Mouse (Mus musculus): ENCODE measurements around the gene Aldoart1.

Gene Aldoart1

DNA sequence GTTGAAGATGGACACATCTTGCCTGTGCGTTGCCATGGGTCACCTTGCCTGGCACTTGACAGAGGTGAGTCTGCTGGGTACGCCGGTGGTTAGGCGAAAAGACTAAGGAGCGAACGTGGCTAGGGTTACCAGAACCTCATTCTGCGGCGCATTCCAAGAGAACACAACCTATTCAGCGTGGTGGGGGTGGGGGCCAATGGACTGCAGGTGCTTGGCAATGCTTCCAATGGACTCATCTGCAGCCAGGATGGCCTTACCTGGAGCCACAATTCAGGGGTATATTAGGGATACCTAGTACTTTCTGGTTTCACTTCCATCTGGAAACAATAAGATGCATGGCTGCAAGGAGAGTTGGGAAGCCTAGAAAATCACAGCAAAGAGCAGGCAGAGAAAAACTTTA is at the start of gene Aldoart1:
Gene Aldoart1, minus strand, starts transcription at position 101 of the 400 bp plus-strand sequence.
- DNase-seq (ENCODE audit: low read depth in 2 of 2, low spot score in 2 of 2), result no peak

DNA sequence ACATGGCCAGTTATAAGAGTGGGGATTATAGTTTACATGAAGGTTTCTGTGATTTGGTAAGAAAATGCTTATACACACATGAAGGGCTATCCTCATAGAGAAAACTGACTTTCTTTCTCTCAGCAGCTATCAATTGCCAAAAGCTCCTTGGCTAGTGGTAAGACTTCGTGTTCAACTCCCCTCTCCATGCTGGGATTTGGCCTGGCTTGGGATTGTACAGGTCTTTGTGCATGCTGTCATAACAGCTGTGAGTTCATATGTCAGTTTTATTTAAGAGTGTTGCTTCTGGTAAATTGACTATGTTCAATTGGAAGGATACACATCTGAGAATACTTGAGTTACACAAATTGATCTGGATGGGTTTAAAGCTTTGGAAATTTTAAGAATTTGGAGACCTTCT is 49.1 kb upstream of the Aldoart1 start:
- DNase-seq (ENCODE audit: low read depth in 2 of 2, low spot score in 2 of 2), result no peak

DNA sequence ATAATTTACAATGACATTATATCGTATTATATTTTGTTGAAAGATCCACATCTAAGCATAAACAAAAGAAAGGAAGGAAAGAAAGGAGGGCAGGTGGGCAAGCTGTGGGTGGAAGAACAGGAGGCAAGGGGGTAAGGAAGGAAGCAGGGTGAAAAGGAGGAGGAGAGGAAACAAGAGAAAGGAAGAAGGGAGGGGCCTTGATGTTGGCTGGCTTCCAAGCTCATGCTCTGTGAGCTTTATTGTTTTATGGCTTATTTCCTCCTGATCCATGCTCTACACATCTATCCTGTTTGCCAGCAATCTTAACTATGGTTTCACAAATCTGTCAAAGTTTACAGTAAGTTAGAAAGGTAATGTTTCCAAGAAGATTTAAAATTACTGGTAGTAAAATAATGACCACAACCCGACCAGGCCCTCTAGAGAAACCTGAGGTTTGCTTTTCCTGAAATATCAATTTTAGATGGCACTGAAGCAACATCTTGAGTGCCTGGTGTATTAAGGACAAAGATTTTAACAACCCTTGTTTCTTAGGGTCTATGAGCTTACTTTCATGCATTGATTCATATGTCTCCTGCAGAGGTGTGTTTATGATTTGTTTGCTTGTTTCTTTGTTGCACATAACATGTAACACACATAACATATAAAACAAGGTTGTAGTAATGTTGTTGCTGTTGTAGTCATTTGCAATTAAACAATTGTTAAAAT is 13.1 kb upstream of the Aldoart1 start:
- no peak for DNase-seq (ENCODE audit: low read depth in 2 of 2, low spot score in 2 of 2)

DNA sequence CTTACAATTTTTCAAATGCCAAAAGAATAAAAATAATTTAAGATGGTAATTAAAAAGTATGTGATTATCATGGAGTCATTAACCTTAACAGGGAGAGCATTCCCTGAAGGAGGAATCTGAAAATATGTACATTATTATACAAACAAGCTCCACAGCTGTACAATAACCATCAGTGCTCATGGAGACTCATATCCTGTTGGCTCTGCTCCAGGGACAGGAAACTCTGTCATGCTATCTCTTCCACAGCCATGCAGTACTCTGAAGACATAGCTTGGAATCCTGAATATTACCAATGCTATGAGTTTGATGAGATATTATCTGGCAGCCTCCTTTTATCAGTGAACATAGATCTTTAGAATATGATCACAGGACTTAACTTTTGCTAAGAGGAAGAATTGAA is 8.2 kb downstream of the Aldoart1 start:
- no peak for DNase-seq (ENCODE audit: low read depth in 2 of 2, low spot score in 2 of 2)

DNA sequence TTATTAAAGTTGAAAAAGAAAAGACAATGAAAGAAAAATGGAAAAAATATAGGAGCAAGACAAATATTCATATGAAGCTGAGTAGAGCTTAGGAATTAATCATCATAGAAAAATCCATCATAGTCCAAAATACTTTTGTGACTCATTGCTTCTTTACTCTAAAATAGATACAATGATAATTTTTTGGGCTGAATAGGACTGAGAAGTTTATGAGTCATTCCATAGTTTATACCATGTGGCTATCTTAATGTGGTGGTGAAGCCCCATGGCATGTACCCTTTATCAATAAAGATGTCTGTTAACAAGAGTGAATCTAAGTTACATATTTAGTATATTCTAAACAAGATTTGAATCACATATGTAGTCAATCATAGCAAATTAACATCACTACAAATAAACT is 9.4 kb downstream of the Aldoart1 start:
- no peak for DNase-seq (ENCODE audit: low read depth in 2 of 2, low spot score in 2 of 2)

DNA sequence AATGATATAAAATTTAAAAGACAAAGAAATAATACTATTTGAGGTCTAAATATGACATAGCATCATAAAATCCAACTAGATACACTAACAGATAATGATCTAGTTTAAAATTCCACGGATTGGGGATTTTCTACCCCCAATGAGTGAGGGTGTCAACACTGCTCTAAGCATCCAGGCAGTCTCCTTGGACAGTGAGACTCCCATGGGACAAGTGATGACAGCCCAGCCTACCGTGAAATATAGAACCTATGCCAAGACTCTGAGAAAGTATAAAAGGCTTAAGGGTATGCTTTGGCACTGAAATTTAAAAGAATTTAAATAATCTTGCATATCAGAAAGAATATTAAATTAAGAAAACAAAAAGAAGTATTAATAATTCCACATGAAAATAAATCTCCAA is 16.0 kb downstream of the Aldoart1 start:
- DNase-seq (ENCODE audit: low read depth in 2 of 2, low spot score in 2 of 2), result no peak

DNA sequence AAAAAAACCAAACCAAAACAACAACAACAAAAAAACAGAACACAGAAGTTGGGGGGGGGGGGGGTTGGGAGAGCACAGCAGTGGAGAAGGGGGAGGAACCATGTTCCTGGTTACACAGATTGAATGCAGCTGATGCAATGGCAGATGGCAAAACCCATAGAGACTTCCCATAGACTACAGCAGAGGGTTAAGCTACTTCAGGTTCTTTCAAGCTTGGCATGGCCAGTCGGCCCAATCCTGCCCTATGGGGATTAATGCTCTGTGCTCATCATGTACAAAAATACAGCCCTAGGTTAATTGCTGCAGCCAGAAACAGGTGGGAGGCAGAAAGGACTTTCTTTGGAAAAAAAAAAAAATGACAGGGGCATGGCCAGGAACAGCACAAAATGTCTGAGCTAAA is 17.0 kb downstream of the Aldoart1 start:
- no peak for DNase-seq (ENCODE audit: low read depth in 2 of 2, low spot score in 2 of 2)

DNA sequence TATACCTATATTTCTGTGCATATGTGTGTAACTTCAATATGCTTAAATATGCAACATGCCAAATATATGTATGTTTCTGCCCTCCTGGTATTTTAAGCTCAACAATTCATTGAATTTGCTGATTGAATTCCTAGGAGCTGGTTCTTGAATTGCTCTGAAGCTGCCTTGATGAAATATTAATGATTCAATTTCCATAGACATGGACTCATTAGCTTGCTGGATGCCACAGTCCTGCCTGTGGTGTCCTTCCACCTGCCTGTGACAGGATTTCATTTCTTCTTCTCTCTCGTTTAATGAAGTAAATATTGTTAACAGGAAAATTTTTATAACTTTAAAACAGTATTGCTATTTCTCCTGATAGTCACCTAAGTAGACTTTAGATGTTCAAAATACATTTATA is 51.6 kb downstream of the Aldoart1 start:
- DNase-seq (ENCODE audit: low read depth in 2 of 2, low spot score in 2 of 2), result no peak

Data from CD8-positive naive resting alpha-beta T cell, adult 2 months (primary cell).